Mouse (Mus musculus) MEL (cell line): ENCODE data around the gene Figla. TPM values are rescaled to one million over a fixed set of nuclear protein-coding genes. Genes with fewer than 3 reads are reported as not detected.

Experiments used
- DNase-seq: peaks from one replicate; pipeline ENCODE4 v3.0.0; 2011; ENCODE audit warnings: low read depth, low spot score
- H3K27ac ChIP-seq: 2 replicates; pipeline ENCODE4 v1.5.1; 2012; ENCODE audit warnings: low read depth, mild to moderate bottlenecking, control low read depth, low read length, moderate library complexity; ENCODE audit not compliant: control insufficient read depth
- H3K27me3 ChIP-seq, 2 experiments: fragments of 150-350 bp in 1 of 2; sonication (generic) in 1 of 2; 2 replicates each; pipeline ENCODE4 v1.6.1; 2012; ENCODE audit warnings: low read length in 2 of 2, mild to moderate bottlenecking in 2 of 2, improper control_type of control experiment in 1 of 2, moderate library complexity in 1 of 2; ENCODE audit not compliant: insufficient read depth in 2 of 2, control insufficient read depth in 1 of 2
- H3K36me3 ChIP-seq, 2 experiments: 2 replicates each; pipeline ENCODE4 v1.6.1; 2012 to 2014; ENCODE audit warnings: low read length in 2 of 2, improper control_type of control experiment in 1 of 2, inconsistent platforms in 1 of 2, mild to moderate bottlenecking in 1 of 2; ENCODE audit not compliant: insufficient read depth in 2 of 2, control insufficient read depth in 1 of 2
- H3K4me1 ChIP-seq, 2 experiments: fragments of 150-350 bp in 1 of 2; sonication (generic) in 1 of 2; 2 replicates each; pipeline ENCODE4 v1.6.1; 2012; ENCODE audit warnings: low read length in 2 of 2, improper control_type of control experiment in 1 of 2, mild to moderate bottlenecking in 1 of 2; ENCODE audit not compliant: insufficient read depth in 2 of 2, control insufficient read depth in 1 of 2
- H3K4me3 ChIP-seq, 2 experiments: fragments of 150-350 bp in 1 of 2; sonication (generic) in 1 of 2; 2 replicates each; pipeline ENCODE4 v1.5.1; 2012; ENCODE audit warnings: low read depth in 2 of 2, low read length in 2 of 2, mild to moderate bottlenecking in 2 of 2, moderate library complexity in 2 of 2, control low read depth in 1 of 2, improper control_type of control experiment in 1 of 2; ENCODE audit not compliant: control insufficient read depth in 1 of 2, insufficient read depth in 1 of 2
- H3K79me2 ChIP-seq: 2 replicates; pipeline ENCODE4 v1.6.1; 2012; ENCODE audit warnings: mild to moderate bottlenecking, low read length, moderate library complexity; ENCODE audit not compliant: control insufficient read depth, poor library complexity, insufficient read depth
- H3K9ac ChIP-seq: 2 replicates; pipeline ENCODE4 v1.6.1; 2012; ENCODE audit warnings: low read depth, mild to moderate bottlenecking, control low read depth, low read length, moderate library complexity; ENCODE audit not compliant: control insufficient read depth, poor library complexity, severe bottlenecking
- H3K9me3 ChIP-seq: fragments of 150-350 bp; sonication (generic); replicated peaks from 2 replicates; pipeline ENCODE4 v1.6.1; 2012; ENCODE audit warnings: mild to moderate bottlenecking, low read length, improper control_type of control experiment, moderate library complexity; ENCODE audit not compliant: insufficient read depth
- BHLHE40 ChIP-seq: IDR thresholded peaks from 2 replicates; pipeline ENCODE4 v1.6.1; 2012; ENCODE audit warnings: low read depth, mild to moderate bottlenecking, inconsistent platforms, low read length, improper control_type of control experiment, borderline replicate concordance
- CTCF ChIP-seq, 3 experiments: IDR thresholded peaks in 2 of 3; conservative IDR thresholded peaks in 1 of 3; 2 replicates each; pipeline ENCODE4 v1.5.1; 2011 to 2012; ENCODE audit warnings: low read length in 3 of 3, low read depth in 2 of 3, mild to moderate bottlenecking in 2 of 3, improper control_type of control experiment in 1 of 3, inconsistent platforms in 1 of 3, mixed read lengths in 1 of 3, moderate library complexity in 1 of 3; ENCODE audit not compliant: control insufficient read depth in 1 of 3, insufficient read depth in 1 of 3, poor library complexity in 1 of 3, severe bottlenecking in 1 of 3
- EP300 ChIP-seq, 2 experiments: IDR thresholded peaks; 2 replicates each; pipeline ENCODE4 v1.6.1; 2011; ENCODE audit warnings: improper control_type of control experiment in 2 of 2, low read length in 2 of 2, low read depth in 1 of 2, mild to moderate bottlenecking in 1 of 2
- ETS1 ChIP-seq: IDR thresholded peaks from 2 replicates; pipeline ENCODE4 v1.6.1; 2012; ENCODE audit warnings: low read depth, mild to moderate bottlenecking, inconsistent platforms, low read length, improper control_type of control experiment, moderate library complexity
- GATA1 ChIP-seq: IDR thresholded peaks from 2 replicates; pipeline ENCODE4 v1.6.1; 2011; ENCODE audit warnings: low read depth, low read length, improper control_type of control experiment
- MAX ChIP-seq: IDR thresholded peaks from 2 replicates; pipeline ENCODE4 v1.6.1; 2011; ENCODE audit warnings: low read length, improper control_type of control experiment
- MEF2A ChIP-seq: IDR thresholded peaks from 2 replicates; pipeline ENCODE4 v1.6.1; 2014; ENCODE audit warnings: low read depth, mild to moderate bottlenecking, inconsistent platforms, low read length, improper control_type of control experiment; ENCODE audit not compliant: poor library complexity, insufficient replicate concordance, severe bottlenecking; ENCODE audit errors: extremely low read depth
- MYB ChIP-seq: IDR thresholded peaks from 2 replicates; pipeline ENCODE4 v1.6.1; 2011; ENCODE audit warnings: mild to moderate bottlenecking, low read depth, low read length, improper control_type of control experiment
- NELFE ChIP-seq: IDR thresholded peaks from 2 replicates; pipeline ENCODE4 v1.6.1; 2011; ENCODE audit warnings: low read depth, low read length, improper control_type of control experiment
- POLR2AphosphoS2 ChIP-seq: IDR thresholded peaks from 2 replicates; pipeline ENCODE4 v1.6.1; 2011; ENCODE audit warnings: low read length, improper control_type of control experiment
- POLR2AphosphoS5 ChIP-seq: IDR thresholded peaks from 2 replicates; pipeline ENCODE4 v1.6.1; 2012; ENCODE audit warnings: low read depth, borderline replicate concordance, mild to moderate bottlenecking, inconsistent platforms, low read length, moderate library complexity, mixed read lengths
- RAD21 ChIP-seq: IDR thresholded peaks from 2 replicates; pipeline ENCODE4 v1.6.1; 2011; ENCODE audit warnings: mild to moderate bottlenecking, low read depth, low read length, improper control_type of control experiment
- RCOR1 ChIP-seq: IDR thresholded peaks from 2 replicates; pipeline ENCODE4 v1.6.1; 2012; ENCODE audit warnings: low read depth, mild to moderate bottlenecking, inconsistent platforms, low read length, improper control_type of control experiment
- TAL1 ChIP-seq: IDR thresholded peaks from 2 replicates; pipeline ENCODE4 v1.6.1; 2012; ENCODE audit warnings: mild to moderate bottlenecking, inconsistent platforms, low read length, moderate library complexity, mixed read lengths
- USF1 ChIP-seq: IDR thresholded peaks from 2 replicates; pipeline ENCODE4 v1.6.1; 2014; ENCODE audit warnings: low read depth, mild to moderate bottlenecking, inconsistent platforms, low read length, improper control_type of control experiment, moderate library complexity
- USF2 ChIP-seq, 2 experiments: IDR thresholded peaks; 2 replicates each; pipeline ENCODE4 v1.6.1; 2011 to 2012; ENCODE audit warnings: improper control_type of control experiment in 2 of 2, low read length in 2 of 2, borderline replicate concordance in 1 of 2, inconsistent platforms in 1 of 2, low read depth in 1 of 2, mild to moderate bottlenecking in 1 of 2; ENCODE audit not compliant: insufficient read depth in 1 of 2
- polyA plus RNA-seq, 2 experiments: library from polyadenylated mRNA; stranded (reverse) in 1 of 2; unstranded in 1 of 2; fragments of >175 nt in 1 of 2; fragments of >200 nt in 1 of 2; gene quantifications; 2 replicates each; pipeline versions ENCODE4 v1.2.1 to v1.2.4; 2012; ENCODE audit warnings: low replicate concordance in 2 of 2, low read depth in 1 of 2; ENCODE audit not compliant: insufficient read length in 2 of 2, insufficient read depth in 1 of 2, missing spikeins in 1 of 2
- total RNA-seq: library from RNA; depleted of rRNA; stranded (reverse); fragments of 300-350 nt; gene quantifications from 2 replicates; pipeline ENCODE4 v1.2.3, GENCODE M21; 2012; rRNA removed

Figla gene
- total RNA-seq (not detected in 2 replicates), polyA plus RNA-seq (not detected)

- Histone ChIP-seq H3K27me3 (peaks cover 0 to 6% of the 10 kb centered on the region in 2 experiments; a peak in 3 of 4 replicates), H3K27ac (no peak within 1 kb of the TSS), H3K4me3 (no peak within 1 kb of the TSS), H3K9me3 (no peaks in the 10 kb centered on the region), H3K36me3 (no peaks in the 10 kb centered on the region), H3K4me1 (no peaks in the 10 kb centered on the region), H3K9ac (no peak within 1 kb of the TSS), H3K79me2 (no peaks in the 10 kb centered on the region)
- DNase-seq, result no peak
- TF ChIP-seq POLR2AphosphoS2 (no peak), RCOR1 (no peak), BHLHE40 (no peak)
Observed at GRCm38 (mm10) chr6:86015871-86016270, at the start of gene Figla. Figla (plus strand) TSS chr6:86016171.

GRCm38 (mm10) chr6:85966686-85967085, 49.3 kb upstream of the Figla start:
- no peak for DNase-seq
- H3K79me2 ChIP-seq, result no peaks in the 10 kb centered on the region; the same call in 1 of the 2 replicates
- H3K4me3 ChIP-seq, result no peak overlapping the region
- H3K4me1 ChIP-seq, result peaks cover 4 to 8% of the 10 kb centered on the region in 2 experiments; a peak in 3 of 4 replicates
- no peaks in the 10 kb centered on the region for H3K27me3 ChIP-seq
- peak in 2 of 3 experiments; percentile 34 to 40; a peak in 4 of 6 replicates for TF ChIP-seq CTCF (IDR thresholded peaks at IDR 0.05 in 2 of 3, conservative IDR thresholded peaks at IDR 0.05 in 1 of 3; ENCODE audit: control insufficient read depth in 1 of 3, insufficient read depth in 1 of 3, low read depth in 2 of 3, low read length in 3 of 3, poor library complexity in 1 of 3, severe bottlenecking in 1 of 3)
- TF ChIP-seq NELFE, result no peak
- no peak for TF ChIP-seq USF2 (IDR thresholded peaks at IDR 0.05; ENCODE audit: borderline replicate concordance in 1 of 2, insufficient read depth in 1 of 2, low read depth in 1 of 2, low read length in 2 of 2)
- no peak for TF ChIP-seq MEF2A
- H3K9ac ChIP-seq, result no peak overlapping the region
- H3K27ac ChIP-seq, result no peak overlapping the region
- H3K9me3 ChIP-seq, result no peaks in the 10 kb centered on the region
- H3K36me3 ChIP-seq, result peaks cover 0 to 5% of the 10 kb centered on the region in 2 experiments; a peak in 2 of 4 replicates

GRCm38 (mm10) chr6:85969889-85970288, 46.1 kb upstream of the Figla start:
- H3K79me2 ChIP-seq, result no peaks in the 10 kb centered on the region
- DNase-seq, result peak; percentile 67
- no peaks in the 10 kb centered on the region for H3K9me3 ChIP-seq
- TF ChIP-seq MYB, result no peak
- TF ChIP-seq MAX, result no peak
- peak; percentile 30; the same call in 1 of the 2 replicates for TF ChIP-seq GATA1
- no peak for TF ChIP-seq POLR2AphosphoS5
- TF ChIP-seq RAD21, result no peak
- TF ChIP-seq ETS1, result peak; percentile 38; the same call in 1 of the 2 replicates
- TF ChIP-seq TAL1, result peak; percentile 10; the same call in 1 of the 2 replicates
- TF ChIP-seq BHLHE40, result peak; percentile 80; the same call in 1 of the 2 replicates
- TF ChIP-seq USF1, result peak; percentile 74
- peak; percentile 24 to 47; a peak in 2 of 4 replicates for TF ChIP-seq EP300 (IDR thresholded peaks at IDR 0.05; ENCODE audit: low read depth in 1 of 2, low read length in 2 of 2)
- peaks cover 23 to 28% of the 10 kb centered on the region in 2 experiments for H3K4me1 ChIP-seq
- no peak overlapping the region for H3K27ac ChIP-seq
- H3K9ac ChIP-seq, result no peak overlapping the region
- no peak overlapping the region for H3K4me3 ChIP-seq
- H3K27me3 ChIP-seq, result no peaks in the 10 kb centered on the region
- peaks cover 0 to 28% of the 10 kb centered on the region in 2 experiments; a peak in 2 of 4 replicates for H3K36me3 ChIP-seq
